Mouse (Mus musculus) testis, adult 2 months (tissue): ENCODE data around the gene Galnt2.

Source experiments
- CTCF ChIP-seq: fragments of 200-500 bp; IDR thresholded peaks from 2 replicates; pipeline ENCODE4 v1.5.1; 2012; ENCODE audit warnings: low read depth, mild to moderate bottlenecking, inconsistent platforms, low read length, moderate library complexity; ENCODE audit not compliant: control insufficient read depth, insufficient read depth, insufficient replicate concordance
- POLR2A ChIP-seq: fragments of 200-500 bp; IDR thresholded peaks from 2 replicates; pipeline ENCODE4 v1.6.1; 2012; ENCODE audit warnings: low read depth, mild to moderate bottlenecking, inconsistent platforms, low read length, moderate library complexity; ENCODE audit not compliant: control insufficient read depth

DNA sequence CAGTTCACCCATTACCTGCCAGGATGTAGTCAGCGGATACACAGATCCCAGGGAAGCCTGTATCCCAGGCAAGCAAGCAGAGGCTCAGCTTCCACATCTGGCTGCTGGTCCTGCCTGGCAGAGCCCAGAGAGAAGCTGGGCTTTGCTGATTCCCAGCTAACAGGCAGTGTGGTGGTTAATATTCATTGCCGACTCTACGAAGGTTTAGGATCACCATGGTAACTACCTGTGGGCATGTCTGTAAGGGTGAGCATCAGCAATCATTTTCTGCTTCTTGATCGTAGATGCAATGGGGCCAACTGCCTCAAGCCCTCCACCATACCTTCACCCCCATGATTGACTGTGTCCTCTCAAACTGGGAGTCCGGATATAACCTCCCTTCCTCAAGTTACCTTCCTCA is 37.2 kb upstream of the Galnt2 start:
- TF ChIP-seq CTCF (no peak), POLR2A (no peak)
